In the genomic region with DNA sequence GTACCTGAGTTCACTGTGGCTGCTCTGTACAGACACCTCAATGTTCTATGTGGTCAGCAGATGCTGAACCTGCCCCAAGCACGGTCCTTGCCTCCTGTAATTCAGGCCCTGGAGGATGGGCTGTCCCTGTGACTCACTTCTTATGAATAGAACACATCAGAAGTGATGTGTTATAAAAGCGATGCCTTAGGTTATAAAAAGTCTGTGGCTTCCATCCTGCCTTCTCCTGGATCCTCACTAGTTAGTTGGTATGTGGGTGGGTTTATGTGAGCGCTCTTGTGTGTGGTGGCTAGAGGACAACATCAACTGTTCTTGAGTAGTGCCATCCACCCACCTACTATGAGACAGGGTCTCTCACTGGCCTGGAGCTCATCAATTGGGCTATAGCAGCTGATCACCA, we compare ENCODE assay signal across 17 mouse cellular contexts.
"Had no signal": no experiment of that assay in that cellular context is flagged by ENCODE, and none has a peak within 500 bp of the region (broad histone marks: within the 10 kb centered on the region; RNA-seq: fewer than 3 reads in every experiment).

No protein-coding gene starts in this region.

- DNase-seq: liver, postnatal 0 days; lung, adult 2 months; lung, postnatal 14 days; lung, postnatal 36 days; midbrain, embryonic 14.5 days; right cerebral cortex, postnatal 25 days; right cerebral cortex, postnatal 4 days; thymus, adult 18-20 months; thymus, postnatal 14 days; thymus, postnatal 36 days had no signal

- H3K9ac ChIP-seq: liver, postnatal 0 days; lung, embryonic 15.5 days; midbrain, embryonic 12.5 days; neural tube, embryonic 12.5 days had no signal

- H3K4me2 ChIP-seq: lung, embryonic 15.5 days; midbrain, embryonic 12.5 days; neural tube, embryonic 12.5 days had no signal

- H3K9me3 ChIP-seq: lung, embryonic 15.5 days; midbrain, embryonic 10.5 days; midbrain, embryonic 12.5 days; neural tube, embryonic 12.5 days had no signal

- H3K4me3 ChIP-seq: lung, embryonic 15.5 days; midbrain, embryonic 10.5 days; midbrain, embryonic 12.5 days; neural tube, embryonic 12.5 days had no signal

- ATAC-seq: liver, postnatal 0 days; lung, postnatal 0 days; midbrain, embryonic 16.5 days had no signal

- H3K4me1 ChIP-seq: lung, embryonic 15.5 days; neural tube, embryonic 12.5 days had no signal

- H3K36me3 ChIP-seq: lung, embryonic 15.5 days; midbrain, embryonic 10.5 days; midbrain, embryonic 12.5 days; neural tube, embryonic 12.5 days had no signal

- H3K27ac ChIP-seq: lung, embryonic 15.5 days; macrophage; midbrain, embryonic 10.5 days; midbrain, embryonic 12.5 days; neural tube, embryonic 12.5 days had no signal

- H3K27me3 ChIP-seq: lung, embryonic 15.5 days; midbrain, embryonic 12.5 days; neural tube, embryonic 12.5 days had no signal
